Mouse (Mus musculus) heart, postnatal 25 days (tissue): ENCODE data around the gene Col24a1. TPM values are rescaled to one million over a fixed set of nuclear protein-coding genes. Genes with fewer than 3 reads are reported as not detected.

Experiments used
- DNase-seq: peaks from one replicate; pipeline ENCODE4 v3.0.0; 2022; ENCODE audit warnings: low spot score
- intact Hi-C: fragments of 180-260 bp; cut with DNase I; formaldehyde crosslinking; loops from one replicate; pipeline ENCODE4 v1.15.1; 2025
- total RNA-seq, 2 experiments: library from RNA; stranded (reverse); gene quantifications; 2 replicates each; pipeline ENCODE4 v1.2.3; 2021

Col24a1 gene
- total RNA-seq, 2 experiments from 2014 or later: 0.11 to 0.60 TPM

DNA sequence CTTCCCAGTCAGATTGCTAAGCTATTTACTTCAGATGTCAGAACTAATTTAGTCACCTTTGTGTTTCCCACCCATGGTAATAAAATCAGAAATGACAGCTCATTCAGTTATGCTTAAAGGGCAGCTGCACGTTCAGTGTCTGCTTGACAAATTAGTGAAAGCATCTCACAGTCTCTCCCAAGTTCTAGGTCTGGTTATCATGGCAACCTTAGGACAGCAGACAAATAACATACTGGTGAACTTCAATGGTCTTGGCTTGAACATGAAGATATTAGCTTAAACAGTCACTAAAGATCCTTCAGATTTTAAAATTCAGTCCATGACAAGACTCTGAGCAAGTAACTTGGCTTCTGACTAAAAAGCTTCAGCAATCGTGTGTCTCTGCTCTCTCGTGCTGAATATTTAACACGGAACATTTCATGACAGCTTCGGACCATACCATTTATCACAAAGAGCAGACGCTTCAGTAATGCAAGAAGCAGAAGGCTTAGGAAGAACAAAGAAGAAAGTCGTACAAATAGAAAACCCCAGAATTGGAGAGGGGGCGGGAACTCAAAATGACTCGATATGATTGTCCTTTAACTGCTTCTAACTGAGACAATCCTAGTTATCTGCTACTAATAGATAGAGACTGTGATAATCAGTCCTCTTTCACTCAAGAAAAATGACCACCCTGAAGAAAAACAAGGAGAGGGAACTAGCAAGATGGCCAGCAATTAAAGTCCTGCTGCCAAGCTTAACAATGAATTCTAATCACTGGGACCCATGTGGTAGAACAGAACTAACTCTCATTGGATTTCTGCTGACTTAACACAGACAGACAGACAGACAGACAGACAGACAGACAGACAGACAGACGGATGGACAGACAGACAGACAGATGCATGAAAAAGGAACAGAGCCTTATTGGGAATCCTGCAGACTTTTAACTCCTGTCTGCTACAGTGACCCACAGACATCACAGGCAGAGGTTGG is 256.5 kb downstream of the Col24a1 start:
- intact Hi-C loops: no loop called here
- no peak for DNase-seq

DNA sequence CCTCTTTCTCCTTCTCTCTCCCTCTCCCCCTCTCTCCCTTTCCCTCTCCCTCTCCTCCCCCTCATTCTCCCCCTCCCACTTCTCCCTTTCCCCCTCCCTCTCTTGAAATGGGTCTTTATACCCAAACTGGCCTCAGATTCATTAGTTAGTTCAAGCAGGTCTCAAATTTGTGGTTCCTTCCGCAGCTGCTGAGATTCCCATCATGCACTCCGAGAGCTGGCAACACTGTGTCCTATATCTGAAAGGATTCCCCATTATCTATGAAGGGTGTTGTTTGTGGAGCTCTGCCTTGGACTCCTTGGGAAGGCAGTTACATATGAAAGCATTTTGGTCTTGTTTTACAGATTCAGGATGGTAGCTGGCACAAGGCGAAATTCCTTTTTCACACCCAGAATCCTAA is 257.9 kb downstream of the Col24a1 start:
- intact Hi-C loops: no loop called here
- no peak for DNase-seq

DNA sequence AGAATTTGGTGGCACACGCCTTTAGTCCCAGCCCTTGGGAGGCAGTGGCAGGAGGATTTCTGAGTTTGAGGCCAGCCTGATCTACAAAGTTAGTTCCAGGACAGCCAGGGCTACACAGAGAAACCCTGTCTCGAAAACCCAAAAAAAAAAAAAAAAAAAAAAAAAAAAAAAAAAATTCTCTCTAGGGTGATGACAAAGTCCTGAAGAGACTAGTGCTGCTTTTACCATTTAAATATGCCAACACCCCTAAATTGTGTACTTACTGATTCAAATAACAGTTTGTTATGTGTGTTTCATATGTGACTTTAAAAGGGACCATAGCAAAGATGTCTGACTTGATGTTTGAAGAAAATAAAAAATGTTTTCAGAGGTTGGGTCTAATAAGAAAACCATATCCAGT is 262.1 kb downstream of the Col24a1 start:
- intact Hi-C loops: no loop called here
- DNase-seq: no peak

DNA sequence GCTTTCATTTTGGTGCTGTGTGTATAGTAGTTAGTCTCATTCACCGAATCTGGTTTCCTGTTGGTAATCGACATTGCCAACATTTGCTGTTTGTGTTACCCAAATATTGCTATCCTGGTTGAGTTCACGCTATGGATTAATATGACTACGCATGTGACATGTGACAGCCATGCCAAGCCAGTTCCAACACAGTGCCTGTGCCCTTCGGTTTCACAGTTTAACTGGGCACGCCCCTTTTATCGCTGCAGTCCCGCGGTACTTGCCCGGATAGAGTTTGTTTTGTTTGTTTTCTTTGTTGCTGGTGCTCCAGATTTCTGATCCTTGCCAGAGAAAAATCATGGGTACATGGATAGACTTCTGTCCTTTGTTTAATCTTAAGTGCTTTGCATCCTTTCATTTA is 263.9 kb downstream of the Col24a1 start:
- no peak for DNase-seq
- intact Hi-C loops: no loop called here

GRCm38 (mm10) chr3:145559675-145560074 is 267.4 kb downstream of the Col24a1 start:
- no peak for DNase-seq
- intact Hi-C loops: no loop called here

DNA sequence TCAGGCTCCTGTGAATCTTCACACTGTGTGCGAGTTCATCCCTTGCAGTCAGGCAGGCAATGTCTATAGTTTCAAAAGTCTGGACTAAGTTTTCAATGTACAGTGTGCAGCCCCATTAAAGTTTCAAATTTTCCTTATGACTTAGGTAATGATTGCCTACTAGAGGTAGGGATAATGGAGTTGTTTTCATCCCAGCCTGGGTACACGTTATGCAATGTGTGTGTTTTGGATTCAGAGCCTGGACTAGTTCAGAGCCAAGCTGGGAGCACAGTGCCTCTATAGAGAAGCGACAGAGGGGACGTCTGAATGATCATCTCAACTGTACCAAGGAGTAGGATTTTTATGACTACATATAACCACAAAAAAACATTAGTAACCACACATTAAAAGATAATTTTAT is 267.8 kb downstream of the Col24a1 start:
- intact Hi-C loops: no loop called here
- DNase-seq: no peak

DNA sequence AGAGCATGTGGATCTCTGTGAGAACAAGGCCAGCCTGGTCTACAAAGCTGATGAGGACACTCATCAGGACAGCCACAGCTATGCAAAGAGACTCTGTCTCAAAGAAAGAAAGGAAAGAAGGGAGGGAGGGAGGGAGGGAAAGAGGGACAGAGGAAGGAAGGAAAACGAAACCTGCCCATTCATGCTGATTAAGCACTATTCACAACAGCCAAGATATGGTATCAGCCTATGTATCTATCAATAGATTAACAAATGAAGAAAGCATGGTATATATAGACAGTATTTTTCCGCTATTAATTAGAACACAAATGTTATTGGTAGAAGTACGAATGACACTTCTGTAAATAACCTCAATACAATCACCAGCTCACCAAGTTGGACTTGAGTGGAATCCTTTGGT is 282.2 kb downstream of the Col24a1 start:
- DNase-seq: no peak
- intact Hi-C loops: no loop called here

DNA sequence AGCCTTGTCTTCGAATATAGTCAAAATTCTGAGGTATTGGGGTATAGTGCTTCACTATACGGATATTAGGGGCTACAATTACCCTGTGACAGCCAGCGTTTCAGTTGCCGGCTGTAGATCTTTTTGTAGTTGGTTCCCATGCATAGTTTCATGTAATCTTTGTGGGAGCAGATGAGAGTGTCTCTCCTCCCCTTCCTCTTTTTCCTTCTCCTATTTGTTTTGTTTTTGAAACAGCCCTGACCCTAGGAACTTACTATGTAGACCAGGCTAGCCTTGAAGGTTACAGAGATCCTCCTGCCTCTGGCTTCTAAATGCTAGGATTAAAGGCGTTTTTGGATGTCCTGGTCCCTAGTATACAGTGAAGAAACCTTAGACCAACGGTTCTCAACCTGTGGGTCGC is 283.1 kb downstream of the Col24a1 start:
- no peak for DNase-seq
- intact Hi-C loops: no loop called here

GRCm38 (mm10) chr3:145575743-145576481 is 283.6 kb downstream of the Col24a1 start, which contains the start of gene Znhit6:
TSS of gene Znhit6 (plus strand) at chr3:145576205.
- intact Hi-C loops: no loop called here
- peak; percentile 79 for DNase-seq

DNA sequence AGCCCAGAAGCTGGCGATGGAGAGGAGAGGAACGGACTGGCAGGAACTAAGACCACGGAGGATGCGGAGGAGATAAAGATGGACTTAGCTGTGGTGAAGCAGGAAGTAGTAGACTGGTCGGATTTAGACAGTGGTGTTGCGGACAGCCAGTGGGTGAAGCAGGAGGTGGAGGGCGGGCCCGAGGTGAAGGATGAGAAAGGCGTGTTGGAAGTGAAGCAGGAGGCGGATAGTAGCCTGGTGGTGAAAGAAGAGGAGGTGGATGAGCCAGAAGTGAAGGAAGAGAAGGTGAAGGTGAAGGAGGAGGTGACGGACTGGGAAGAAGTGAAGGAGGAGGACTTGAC is 284.2 kb downstream of the Col24a1 start:
- intact Hi-C loops: no loop called here
- no peak for DNase-seq

DNA sequence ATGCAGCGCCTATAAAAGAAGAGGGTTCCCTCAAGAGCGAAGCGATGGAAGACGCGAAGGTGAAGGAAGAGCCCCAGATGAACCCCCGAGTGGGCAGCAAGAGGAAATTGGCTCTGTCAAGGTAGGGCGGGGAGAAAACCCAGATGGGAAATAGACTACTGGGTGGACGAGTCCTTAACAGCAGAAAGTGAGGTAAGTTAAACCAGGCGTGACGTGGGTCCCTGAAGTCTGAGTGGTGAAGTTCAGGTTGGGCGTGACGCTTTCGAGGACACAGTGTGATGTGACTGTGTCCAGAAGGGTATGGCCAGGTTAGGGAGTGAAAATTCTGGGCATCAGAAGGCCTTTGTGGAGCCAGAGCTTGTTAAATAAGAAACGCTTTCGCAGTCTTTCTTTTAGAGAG is 284.6 kb downstream of the Col24a1 start:
- DNase-seq: no peak
- intact Hi-C loops: no loop called here

DNA sequence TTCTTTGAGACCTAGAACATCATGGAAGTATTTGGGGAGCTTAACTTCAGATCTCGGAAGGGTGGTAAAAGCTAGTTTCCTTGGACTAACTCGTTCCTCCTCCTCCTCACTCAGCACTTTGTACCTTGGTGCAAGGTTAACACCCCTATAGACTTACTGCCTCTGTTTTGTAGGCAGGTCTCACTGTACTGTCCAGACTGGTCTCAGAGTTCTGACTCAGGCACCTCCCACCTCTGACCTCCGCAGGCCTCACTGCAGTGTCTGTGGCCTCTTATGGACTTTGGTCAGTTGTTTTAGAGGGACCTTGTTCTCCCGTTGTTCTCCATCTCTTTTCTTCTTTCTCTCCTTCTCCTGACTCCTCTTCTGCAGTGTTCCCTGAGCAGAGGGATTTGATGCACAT is 290.8 kb downstream of the Col24a1 start:
- intact Hi-C loops: loop anchor here (2.0 kb wide), 1 partner anchor 66 kb away; the partner anchor contains the start of gene Ccn1

GRCm38 (mm10) chr3:145583522-145584200 is 291.4 kb downstream of the Col24a1 start:
- DNase-seq: no peak
- intact Hi-C loops: loop anchor here (1.0 to 2.0 kb wide), 3 partner anchors 65 to 322 kb away; partner anchors contain the start of gene Ccn1

More for the DNA sequence above, 290.8 kb downstream of the Col24a1 start:
- no peak for DNase-seq

GRCm38 (mm10) chr3:145590562-145590961 is 298.3 kb downstream of the Col24a1 start:
- intact Hi-C loops: no loop called here
- no peak for DNase-seq

DNA sequence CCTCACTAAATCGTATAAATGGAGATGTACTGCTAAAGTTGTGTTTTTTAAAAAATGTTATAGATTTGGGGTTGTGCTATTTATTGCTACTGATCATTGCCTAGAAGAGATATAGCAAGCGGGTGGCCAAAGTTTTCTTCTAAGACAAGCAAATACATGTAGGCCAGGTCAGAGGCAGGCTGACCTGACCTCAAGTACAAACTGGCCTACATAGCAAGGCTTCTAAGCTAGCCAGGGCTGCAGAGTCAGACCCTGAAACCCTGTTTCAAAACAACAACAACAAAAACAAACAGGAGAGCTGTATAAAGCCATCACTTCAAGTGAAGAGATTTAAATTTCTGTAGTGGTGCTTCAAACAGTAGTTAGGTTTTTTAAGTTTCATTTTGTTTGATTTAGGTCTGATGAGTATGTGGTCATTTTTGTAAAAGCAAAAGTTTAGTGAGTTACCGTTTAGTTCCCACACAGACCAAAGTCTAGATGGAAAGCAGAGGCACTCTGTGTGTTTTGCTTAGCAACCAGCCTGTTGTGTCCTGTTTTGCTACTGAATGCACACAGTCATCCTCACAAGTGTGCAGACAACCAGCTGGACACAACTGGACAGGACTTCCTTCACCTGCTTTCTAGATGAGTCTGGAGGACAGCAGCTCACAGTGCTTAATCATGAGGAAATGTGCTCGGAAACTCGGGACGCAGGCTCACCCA is 299.7 kb downstream of the Col24a1 start:
- intact Hi-C loops: no loop called here
- no peak for DNase-seq

GRCm38 (mm10) chr3:145595354-145595753 is 303.1 kb downstream of the Col24a1 start:
- intact Hi-C loops: no loop called here
- DNase-seq: no peak

DNA sequence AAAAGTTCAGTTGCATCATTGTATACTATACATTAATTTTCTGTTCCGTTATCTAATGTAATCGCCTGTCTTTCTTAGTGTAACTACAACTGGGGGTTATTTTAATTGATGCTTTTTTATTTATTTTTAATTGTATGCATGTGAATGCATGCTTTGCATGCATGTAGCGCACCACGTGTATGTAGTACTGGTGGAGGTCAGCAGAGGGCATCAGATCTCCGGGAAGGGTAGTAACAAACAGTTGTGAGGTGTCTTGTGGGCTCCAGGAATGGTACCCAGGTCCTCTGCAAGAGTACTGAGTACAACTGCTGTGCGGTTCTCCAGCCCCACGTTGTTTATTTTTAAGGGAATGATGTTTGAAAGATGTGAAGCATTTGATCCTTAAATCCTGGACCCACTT is 306.8 kb downstream of the Col24a1 start:
- DNase-seq: no peak
- intact Hi-C loops: no loop called here

DNA sequence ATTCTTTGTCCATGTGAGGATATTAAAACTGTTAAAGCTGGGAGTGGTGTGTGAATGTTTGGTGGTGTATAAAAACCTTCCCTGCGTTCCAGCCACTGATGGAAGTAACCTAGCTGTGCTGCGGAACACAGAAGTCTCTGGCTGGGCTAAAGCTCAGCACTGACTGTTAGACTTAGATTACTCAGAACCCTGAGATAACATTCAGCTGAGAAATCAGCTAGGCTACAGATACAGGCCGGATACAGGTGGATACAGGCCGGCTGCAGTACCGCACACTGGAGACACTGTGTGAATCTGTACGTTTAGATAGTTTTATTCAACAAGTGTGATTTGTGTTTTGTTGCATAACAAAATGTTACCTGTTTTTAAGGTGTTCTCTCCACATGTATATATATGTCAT is 308.5 kb downstream of the Col24a1 start:
- intact Hi-C loops: no loop called here
- DNase-seq: no peak

GRCm38 (mm10) chr3:145601345-145601744 is 309.1 kb downstream of the Col24a1 start:
- intact Hi-C loops: no loop called here
- no peak for DNase-seq
